ENCODE assay signal across 8 mouse cellular contexts in genomic region chr2:147013194-147013969, GRCm38 (mm10). TPM values are rescaled to one million over a fixed set of nuclear protein-coding genes. Genes with fewer than 3 reads are reported as not detected.
DNase-seq lines count a peak whose midpoint lies in the region; ATAC-seq and TF ChIP-seq lines count a peak whose summit lies in the region.

No protein-coding gene starts in this region.

- in situ Hi-C loops in Patski (cut with MboI; ENCODE audit: low pct_unique_long_range_greater_than_20kb) = no loop called here

- H3K27ac ChIP-seq in embryonic facial prominence, embryonic 13.5 days = peak overlapping the region; percentile 100
- H3K27ac ChIP-seq in heart, embryonic 10.5 days = peak overlapping the region; percentile 97
- H3K27ac ChIP-seq in kidney, embryonic 15.5 days = peak overlapping the region; percentile 100
- H3K27ac ChIP-seq in liver, embryonic 15.5 days (replicated peaks) = peak overlapping the region; percentile 92

- under 1% methylated on average over 57 of the region's 59 CpGs for WGBS in embryonic facial prominence, embryonic 13.5 days
- 0% methylated on average over 59 of the region's 59 CpGs for WGBS in heart, embryonic 10.5 days
- under 1% methylated on average over 58 of the region's 59 CpGs for whole genome bisulfite sequencing in kidney, embryonic 15.5 days
- WGBS in liver, embryonic 15.5 days (ENCODE audit: insufficient replicate concordance) = under 1% methylated on average over 59 of the region's 59 CpGs

- TF ChIP-seq CTCF in Patski (IDR thresholded peaks at IDR 0.05) = no peak

- H3K4me3 ChIP-seq in embryonic facial prominence, embryonic 13.5 days = peak overlapping the region; percentile 84
- peak overlapping the region; percentile 88 for H3K4me3 ChIP-seq in heart, embryonic 10.5 days
- H3K4me3 ChIP-seq in kidney, embryonic 15.5 days (replicated peaks) = peak overlapping the region; percentile 94
- peak overlapping the region; percentile 80 for H3K4me3 ChIP-seq in liver, embryonic 15.5 days (replicated peaks)

- peaks cover 14% of the 10 kb centered on the region for H3K4me1 ChIP-seq in embryonic facial prominence, embryonic 13.5 days
- peaks cover 8% of the 10 kb centered on the region; the same call in 1 of the 2 replicates for H3K4me1 ChIP-seq in heart, embryonic 10.5 days
- H3K4me1 ChIP-seq in kidney, embryonic 15.5 days = peaks cover 22% of the 10 kb centered on the region
- H3K4me1 ChIP-seq in liver, embryonic 15.5 days (replicated peaks) = peaks cover 38% of the 10 kb centered on the region

- H3K27me3 ChIP-seq in Patski = no peaks in the 10 kb centered on the region
- H3K27me3 ChIP-seq in embryonic facial prominence, embryonic 13.5 days = no peaks in the 10 kb centered on the region
- H3K27me3 ChIP-seq in heart, embryonic 10.5 days (ENCODE audit: insufficient read depth, poor library complexity, severe bottlenecking) = no peaks in the 10 kb centered on the region
- H3K27me3 ChIP-seq in kidney, embryonic 15.5 days = no peaks in the 10 kb centered on the region
- H3K27me3 ChIP-seq in liver, embryonic 15.5 days = no peaks in the 10 kb centered on the region

- ATAC-seq in Patski = peak; percentile 86
- ATAC-seq in embryonic facial prominence, embryonic 13.5 days (ENCODE audit: insufficient number of reproducible peaks, insufficient read depth, low FRiP score, low TSS enrichment, low read depth) = peak; percentile 94
- peak; percentile 93 for ATAC-seq in kidney, embryonic 15.5 days (replicated peaks; ENCODE audit: low FRiP score)
- peak; percentile 75 for ATAC-seq in liver, embryonic 15.5 days (ENCODE audit: insufficient read depth)

- H3K36me3 ChIP-seq in embryonic facial prominence, embryonic 13.5 days = peaks cover 9% of the 10 kb centered on the region; the same call in 1 of the 2 replicates
- peaks cover 11% of the 10 kb centered on the region; the same call in 1 of the 2 replicates for H3K36me3 ChIP-seq in heart, embryonic 10.5 days
- peaks cover 4% of the 10 kb centered on the region; the same call in 1 of the 2 replicates for H3K36me3 ChIP-seq in kidney, embryonic 15.5 days
- H3K36me3 ChIP-seq in liver, embryonic 15.5 days (replicated peaks) = 0 out of 2 replicates have a peak, but pooled peaks cover 6% of the 10 kb centered on the region

- peak overlapping the region; percentile 68 for H3K4me2 ChIP-seq in embryonic facial prominence, embryonic 13.5 days
- peak overlapping the region; percentile 71 for H3K4me2 ChIP-seq in kidney, embryonic 15.5 days
- peak overlapping the region; percentile 95 for H3K4me2 ChIP-seq in liver, embryonic 15.5 days

- no peaks in the 10 kb centered on the region for H3K9me3 ChIP-seq in embryonic facial prominence, embryonic 13.5 days
- no peaks in the 10 kb centered on the region for H3K9me3 ChIP-seq in heart, embryonic 10.5 days
- H3K9me3 ChIP-seq in kidney, embryonic 15.5 days (replicated peaks) = no peaks in the 10 kb centered on the region
- H3K9me3 ChIP-seq in liver, embryonic 15.5 days (replicated peaks) = no peaks in the 10 kb centered on the region

- POLR2A ChIA-PET in Patski (lab: Charles Lee) = interaction anchor here (0.6 kb wide), 2 partner anchors 8 to 49 kb away, joined by 3 read pairs; no protein-coding TSS in a partner anchor

- DNase-seq in A20 (ENCODE audit: low read depth, low spot score) (peak; percentile 94), Patski (ENCODE audit: low read depth, low spot score) (peak; percentile 33)
- peak; percentile 93 for DNase-seq in heart, embryonic 10.5 days (ENCODE audit: low spot score)
- peak; percentile 47 to 70 for DNase-seq in natural killer cell, adult 2 months (ENCODE audit: low spot score in 2 of 2)
- peak; percentile 77 to 85 for DNase-seq in thymus, adult 18-20 months

- CTCF ChIA-PET in Patski (lab: Charles Lee) = interaction anchor here (1.2 to 5.6 kb wide), 2 partner anchors 13 to 54 kb away, joined by 3 to 19 read pairs; no protein-coding TSS in a partner anchor

- H3K9ac ChIP-seq in embryonic facial prominence, embryonic 13.5 days = peak overlapping the region; percentile 90
- H3K9ac ChIP-seq in kidney, embryonic 15.5 days = peak overlapping the region; percentile 85
- peak overlapping the region; percentile 79 for H3K9ac ChIP-seq in liver, embryonic 15.5 days

RNA-seq across cellular contexts. Expression of gene Xrn2, which starts 0.6 kb away (rescaled TPM):
- polyA plus RNA-seq in Patski (2021) = 85.6 TPM
- 79.4 and 82.3 TPM in 2 replicates for polyA plus RNA-seq in embryonic facial prominence, embryonic 13.5 days (2015; fragmentation: Nextera tagmentation; extraction: Ambion mirVana)
- polyA plus RNA-seq in heart, embryonic 10.5 days (2016; fragmentation: Nextera tagmentation; extraction: Ambion mirVana) = 65.4 and 74.8 TPM in 2 replicates
- polyA plus RNA-seq in kidney, embryonic 15.5 days (2015; fragmentation: Nextera tagmentation; extraction: Ambion mirVana) = 80.9 and 81.3 TPM in 2 replicates
- 23.7 and 24.3 TPM in 2 replicates for polyA plus RNA-seq in liver, embryonic 15.5 days (2015; fragmentation: Nextera tagmentation; extraction: Ambion mirVana)

Comparison
In these comparisons a context has a peak if more than half of its experiments do, and no peak if none do; other contexts are left out.
1. Peak in every context shown above with its lines: DNase-seq, ATAC-seq, H3K4me3 ChIP-seq and H3K27ac ChIP-seq.
2. DNase-seq: peak in every context shown above with its lines; median percentile 94 in A20; 93 in heart, embryonic 10.5 days; 81 in thymus, adult 18-20 months; 58 in natural killer cell, adult 2 months; 33 in Patski.